Mouse (Mus musculus) gastrocnemius, adult 2 months (tissue): ENCODE data around the gene Gm128. TPM values are rescaled to one million over a fixed set of nuclear protein-coding genes. Genes with fewer than 3 reads are reported as not detected.
"Not testable (repeated sequence)": the region's sequence is repeated elsewhere in the genome, so short reads cannot be mapped to it uniquely, and the experiment has no call there.

ENCODE experiments used
- DNase-seq: peaks from one replicate; pipeline ENCODE4 v3.0.0; 2022
- H3K27ac ChIP-seq: fragments of 200-600 bp; 2 replicates; pipeline ENCODE4 v1.8.1; 2022; ENCODE audit warnings: mild to moderate bottlenecking
- H3K4me3 ChIP-seq: fragments of 200-600 bp; 2 replicates; pipeline ENCODE4 v1.8.1; 2022; ENCODE audit warnings: mild to moderate bottlenecking, moderate library complexity
- CTCF ChIP-seq: fragments of 200-600 bp; IDR thresholded peaks from 2 replicates; pipeline ENCODE4 v1.8.1; 2022; ENCODE audit warnings: antibody characterized with exemption, mild to moderate bottlenecking, moderate library complexity
- intact Hi-C: fragments of 180-260 bp; cut with DNase I; formaldehyde crosslinking; loops from one replicate; pipeline ENCODE4 v1.15.1; 2025
- total RNA-seq, 2 experiments: library from RNA; stranded (reverse); gene quantifications; 2 replicates each; pipeline ENCODE4 v1.2.3; 2021

Gene Gm128
- total RNA-seq, 2 experiments from 2014 or later, result 0.11 TPM; not detected in 1

DNA sequence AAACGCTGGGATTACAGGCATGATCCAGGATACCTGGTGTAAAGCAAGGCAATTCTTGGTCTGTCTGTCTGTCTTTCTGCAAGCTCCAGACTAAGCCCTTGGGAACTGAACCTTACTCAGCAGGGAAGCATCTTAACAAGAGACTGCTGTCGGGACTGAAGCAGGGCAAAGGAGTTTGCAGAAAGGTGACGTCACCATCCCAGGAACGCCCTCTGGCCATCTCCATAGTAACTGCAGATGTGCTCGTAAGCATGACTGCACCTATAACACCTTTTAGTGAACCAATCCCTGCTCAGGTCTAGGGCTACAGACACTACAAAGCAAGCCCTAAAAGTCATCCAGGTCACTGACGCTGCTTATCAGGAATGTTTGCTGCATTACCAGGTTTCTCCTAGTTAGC is 17.1 kb downstream of the Gm128 start:
- Histone ChIP-seq H3K27ac (peak overlapping the region; percentile 99), H3K4me3 (peak overlapping the region; percentile 13)
- peak; percentile 47 for DNase-seq
- no peak for TF ChIP-seq CTCF
- intact Hi-C loops, result no loop called here

DNA sequence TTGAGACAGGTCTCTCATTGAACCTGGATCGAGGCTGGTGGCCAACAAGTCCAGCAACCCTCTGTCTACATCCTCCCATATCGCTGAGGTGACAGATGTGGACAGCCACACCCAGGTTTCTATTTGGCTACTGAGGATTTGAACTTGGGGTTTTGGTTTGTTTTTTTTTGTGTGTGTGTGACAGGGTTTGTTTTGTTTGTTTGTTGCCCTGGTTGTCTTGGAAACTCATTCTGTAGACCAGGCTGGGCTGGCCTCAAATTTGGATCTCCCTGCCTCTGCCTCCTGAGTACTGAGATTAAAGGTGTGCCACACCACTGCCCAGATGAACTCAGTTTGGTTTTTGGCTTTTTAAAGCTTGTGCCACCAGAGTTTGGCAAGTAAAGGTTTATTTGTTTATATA is 18.4 kb downstream of the Gm128 start:
- no peak overlapping the region for H3K4me3 ChIP-seq
- DNase-seq, result no peak
- peak overlapping the region; percentile 99 for H3K27ac ChIP-seq
- TF ChIP-seq CTCF, result no peak
- intact Hi-C loops, result no loop called here

DNA sequence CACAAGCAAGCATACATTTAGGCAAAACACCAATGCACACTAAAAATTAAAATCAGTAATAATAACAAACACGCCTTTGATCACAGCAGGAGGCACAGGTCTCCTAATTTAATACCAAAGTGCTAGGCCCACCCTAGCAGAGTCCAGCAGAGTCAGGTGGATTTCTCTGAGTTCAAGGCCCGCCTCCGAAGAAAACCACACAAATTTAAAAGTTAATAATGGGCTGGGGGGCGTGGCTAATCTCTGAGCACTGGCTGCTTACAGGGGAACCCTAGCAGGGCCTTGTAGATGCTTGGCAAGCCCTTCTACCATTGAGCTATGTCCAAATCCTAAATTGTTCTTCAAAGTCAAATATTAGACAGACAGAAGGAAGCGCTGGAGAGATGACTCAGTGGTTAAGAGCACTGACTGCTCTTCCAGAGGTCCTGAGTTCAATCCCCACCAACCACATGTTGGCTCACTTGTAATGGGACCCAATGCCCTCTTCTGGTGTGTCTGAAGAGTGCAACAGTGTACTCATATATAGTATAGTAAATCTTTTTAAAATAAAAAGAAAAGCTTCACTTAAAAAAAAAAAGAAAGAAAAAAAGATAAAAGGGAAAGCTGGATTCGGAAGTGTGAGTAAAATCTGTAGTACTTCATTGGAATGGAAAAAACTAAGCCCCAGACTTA is 22.8 kb downstream of the Gm128 start:
- Histone ChIP-seq H3K27ac (peak overlapping the region; percentile 99), H3K4me3 (peak overlapping the region; percentile 93)
- TF ChIP-seq CTCF, result no peak
- no peak for DNase-seq
- intact Hi-C loops, result loop anchor here (5.0 kb wide), 2 partner anchors 44 to 56 kb away; partner anchors contain the start of gene Sema6c

DNA sequence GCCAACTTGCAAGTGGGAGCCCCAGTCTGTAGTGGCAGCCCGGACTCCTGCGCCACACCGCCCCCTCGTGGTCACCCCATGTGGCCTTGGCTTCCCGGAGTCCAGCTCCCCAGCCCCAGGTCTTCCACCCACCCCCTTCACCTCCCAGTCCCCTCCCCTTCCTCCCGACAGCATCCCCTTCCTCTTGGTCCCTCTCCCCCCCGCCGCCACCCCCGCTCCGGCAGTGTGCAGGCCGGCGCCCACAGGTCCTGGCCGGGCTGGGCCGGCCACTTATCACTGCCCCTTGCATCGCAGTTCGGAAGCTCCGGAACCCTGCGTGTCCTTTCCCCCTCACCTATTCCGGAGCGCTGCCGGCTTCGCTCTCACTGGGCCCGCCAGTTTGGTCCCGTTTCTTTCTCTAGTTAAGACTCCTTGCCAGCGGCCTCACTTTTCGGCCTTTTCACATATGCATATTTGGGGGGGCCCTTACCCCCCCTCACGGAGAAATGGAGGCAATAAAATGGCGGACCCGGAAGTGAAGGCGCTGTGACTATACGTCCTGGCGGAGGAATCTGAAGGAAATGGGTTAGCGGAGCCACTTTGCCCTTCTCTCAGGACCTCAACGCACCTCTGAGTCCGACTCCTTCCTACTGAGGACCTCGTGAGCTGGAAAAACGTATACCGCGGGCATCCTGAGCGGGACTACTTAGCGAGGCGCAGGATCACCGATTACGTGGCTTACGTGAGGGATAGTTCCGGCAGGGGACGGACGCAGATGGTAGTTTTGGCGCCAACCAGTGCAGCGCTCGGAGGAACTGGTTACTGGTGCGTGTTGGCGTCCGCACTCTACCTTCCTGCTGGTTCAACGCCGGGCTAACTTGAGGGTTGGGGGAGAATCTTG is 23.9 kb downstream of the Gm128 start, which contains the start of gene Gabpb2:
Gabpb2 (minus strand) TSS at position 662 of the 880 bp plus-strand sequence.
- peak; percentile 99; the same call in 1 of the 2 replicates for TF ChIP-seq CTCF
- DNase-seq, result peak; percentile 98
- H3K27ac ChIP-seq, result peak within 1 kb of the TSS; percentile 99
- H3K4me3 ChIP-seq, result peak within 1 kb of the TSS; percentile 93
- intact Hi-C loops, result loop anchor here (2.0 to 5.0 kb wide), 4 partner anchors 45 to 601 kb away; partner anchors contain the start of genes Rprd2, Sema6c and Tnfaip8l2

DNA sequence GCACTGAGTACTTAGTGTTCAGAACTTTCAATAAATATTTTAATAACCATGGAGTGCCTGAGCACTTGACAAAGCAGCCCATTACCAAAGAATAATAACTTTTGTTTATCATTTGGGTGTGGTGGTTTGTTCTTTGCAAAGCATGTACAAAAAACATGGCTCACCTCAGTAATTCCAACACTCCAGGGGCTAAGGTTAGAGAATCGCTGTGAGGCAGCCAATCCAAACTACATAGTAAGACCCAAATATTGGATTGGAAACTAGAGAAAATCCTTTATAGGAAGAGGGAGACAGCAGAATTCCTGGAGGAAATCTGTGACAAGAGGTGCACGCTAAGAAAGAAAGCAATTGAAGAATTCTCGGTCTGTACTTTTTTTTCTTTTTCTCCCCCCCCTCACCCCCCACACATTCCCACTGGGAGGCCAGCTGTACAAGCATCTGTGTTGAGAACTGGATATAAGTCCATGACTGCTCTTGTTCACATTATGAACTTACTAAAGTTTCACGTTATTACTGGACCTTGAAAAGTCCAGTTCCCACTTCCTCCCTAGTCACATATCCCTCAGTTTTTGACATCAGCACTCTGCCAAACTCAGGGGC is 24.6 kb downstream of the Gm128 start:
- DNase-seq, result no peak
- intact Hi-C loops, result loop anchor here (2.0 to 5.0 kb wide), 4 partner anchors 46 to 602 kb away; partner anchors contain the start of genes Rprd2, Sema6c and Tnfaip8l2
- TF ChIP-seq CTCF, result no peak
- peak overlapping the region; percentile 93 for H3K4me3 ChIP-seq
- H3K27ac ChIP-seq, result peak overlapping the region; percentile 99

DNA sequence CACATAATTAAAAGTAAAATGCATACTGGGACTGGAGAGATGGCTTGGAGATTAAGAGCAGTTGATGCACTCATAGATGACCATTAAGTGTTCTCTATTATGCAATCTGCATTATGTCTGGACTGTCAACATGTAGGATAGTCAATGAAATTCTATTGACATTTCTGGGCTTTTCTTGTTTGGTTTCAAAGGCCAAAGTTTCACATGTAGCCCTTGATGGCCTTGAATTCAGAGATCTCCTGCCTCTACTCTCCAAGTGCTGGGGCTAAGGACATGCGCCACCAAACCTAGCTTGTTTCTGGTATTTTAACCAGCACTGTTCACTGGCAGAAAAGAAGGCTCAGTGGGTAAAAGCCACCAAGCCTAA is 27.8 kb downstream of the Gm128 start:
- Histone ChIP-seq H3K4me3 (no peak overlapping the region), H3K27ac (no peak overlapping the region)
- TF ChIP-seq CTCF, result no peak
- DNase-seq, result no peak
- intact Hi-C loops, result no loop called here

DNA sequence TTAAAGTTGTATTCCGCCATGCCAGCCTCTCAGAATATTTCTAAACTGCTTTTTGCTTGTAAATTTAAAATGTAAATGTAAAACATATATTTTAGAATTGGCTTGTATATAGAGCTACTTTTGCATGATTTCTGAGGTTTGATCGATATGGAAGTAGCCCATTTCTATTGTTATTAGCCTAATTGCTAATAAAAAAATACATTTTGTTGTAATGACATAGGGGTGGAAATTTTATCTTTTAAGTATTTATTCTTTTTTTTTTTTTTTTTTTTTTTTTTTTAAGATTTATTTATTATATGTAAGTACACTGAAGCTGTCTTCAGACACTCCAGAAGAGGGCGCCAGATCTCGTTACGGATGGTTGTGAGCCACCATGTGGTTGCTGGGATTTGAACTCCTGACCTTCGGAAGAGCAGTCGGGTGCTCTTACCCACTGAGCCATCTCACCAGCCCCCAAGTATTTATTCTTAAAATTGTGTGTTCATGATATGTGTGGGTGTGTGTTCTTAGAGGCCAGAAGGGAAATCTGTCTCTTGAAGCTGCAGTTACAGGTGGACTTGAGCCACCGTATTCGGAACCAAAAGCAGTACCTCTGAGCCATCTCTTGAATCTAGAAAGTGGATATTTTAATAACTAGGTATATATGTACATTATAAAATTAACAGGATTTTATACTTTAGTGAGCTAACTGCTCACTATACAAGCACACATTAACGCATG is 28.3 kb downstream of the Gm128 start:
- intact Hi-C loops, H3K4me3 ChIP-seq, H3K27ac ChIP-seq, DNase-seq: not testable (repeated sequence)
- peak; percentile 13; the same call in 1 of the 2 replicates for TF ChIP-seq CTCF

DNA sequence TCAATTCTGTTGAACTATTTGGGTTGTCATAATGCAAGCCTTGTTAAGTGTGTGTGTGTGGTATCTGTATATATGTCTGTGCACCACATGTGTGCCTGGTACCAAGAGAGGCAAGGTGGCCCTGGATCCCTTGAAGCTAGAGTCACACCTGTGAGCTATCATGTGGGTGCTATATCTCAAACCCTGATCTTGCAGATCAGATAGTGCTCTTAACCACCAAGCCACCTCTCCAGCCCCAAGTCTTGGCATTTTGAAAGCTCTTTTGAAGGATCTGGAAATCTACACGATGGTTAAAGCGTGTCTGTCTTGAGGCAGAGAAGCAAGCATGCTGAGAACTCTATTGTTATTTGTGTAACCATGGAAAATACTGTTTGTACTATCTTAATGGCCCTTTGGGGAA is 30.8 kb downstream of the Gm128 start:
- H3K27ac ChIP-seq, result 0 out of 2 replicates have a peak overlapping the region, but pooled peaks have one; percentile 9
- no peak for DNase-seq
- TF ChIP-seq CTCF, result no peak
- no peak overlapping the region for H3K4me3 ChIP-seq
- intact Hi-C loops, result no loop called here

DNA sequence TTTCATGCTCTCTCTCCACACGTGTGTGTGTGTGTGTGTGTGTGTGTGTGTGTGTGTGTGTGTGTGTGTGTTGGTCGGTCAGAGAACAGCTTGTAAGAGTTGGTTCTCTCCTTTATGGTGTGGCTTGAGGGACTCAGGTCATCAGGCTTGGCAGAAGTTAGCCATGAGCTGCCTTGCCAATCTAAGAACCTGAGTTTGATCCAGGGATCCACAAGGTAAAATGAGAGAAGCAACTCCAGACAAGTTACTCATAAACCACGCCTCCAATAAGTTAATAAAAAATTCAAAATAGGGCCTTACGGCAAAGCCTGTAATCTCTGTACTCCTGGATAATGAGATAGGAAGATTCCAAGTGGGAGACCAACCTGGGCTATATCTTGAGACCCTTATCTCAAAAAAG is 33.1 kb downstream of the Gm128 start:
- intact Hi-C loops, result no loop called here
- Histone ChIP-seq H3K4me3 (no peak overlapping the region), H3K27ac (no peak overlapping the region)
- TF ChIP-seq CTCF, result no peak
- DNase-seq, result no peak

DNA sequence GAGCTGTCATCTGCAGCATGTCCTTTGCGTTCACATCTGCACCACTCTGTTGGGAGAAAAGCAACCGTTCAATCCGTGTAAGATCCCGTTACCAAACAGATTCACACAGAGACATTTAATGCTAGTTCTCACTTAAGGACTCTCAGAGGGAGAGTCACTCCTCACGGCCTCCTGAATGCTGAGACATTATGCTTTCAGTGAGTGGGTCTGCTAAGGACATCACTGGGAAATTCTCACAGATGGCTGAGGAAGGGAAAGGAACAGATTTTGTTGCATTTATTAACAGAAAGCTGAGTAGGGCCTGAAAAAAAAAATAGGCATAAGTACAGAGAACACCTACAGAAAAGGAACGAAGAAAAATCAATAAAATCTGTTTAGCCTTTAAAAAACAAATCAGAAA is 37.5 kb downstream of the Gm128 start:
- intact Hi-C loops, result no loop called here
- no peak for DNase-seq
- H3K27ac ChIP-seq, result no peak overlapping the region
- no peak overlapping the region for H3K4me3 ChIP-seq
- no peak for TF ChIP-seq CTCF

DNA sequence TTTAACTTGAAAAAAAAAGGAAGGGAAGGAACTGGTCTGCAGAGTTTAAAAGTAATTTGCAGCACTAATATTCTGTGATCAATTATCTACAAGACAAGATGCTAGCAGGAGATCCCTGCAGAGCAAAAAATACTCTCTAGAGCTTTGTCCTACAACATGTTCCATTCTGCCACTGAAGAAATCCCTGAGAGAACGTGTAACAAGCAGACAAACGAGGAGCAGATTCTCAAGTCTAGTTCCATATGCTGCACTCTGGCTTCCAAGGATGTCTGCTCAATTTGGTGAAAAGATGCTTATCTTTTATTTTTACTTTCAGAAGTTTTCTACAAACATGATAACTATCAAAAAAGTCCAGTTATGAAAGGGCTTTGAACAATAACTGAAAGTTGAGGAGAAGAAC is 40.8 kb downstream of the Gm128 start:
- no peak overlapping the region for H3K27ac ChIP-seq
- intact Hi-C loops, result no loop called here
- no peak overlapping the region for H3K4me3 ChIP-seq
- no peak for TF ChIP-seq CTCF
- no peak for DNase-seq

DNA sequence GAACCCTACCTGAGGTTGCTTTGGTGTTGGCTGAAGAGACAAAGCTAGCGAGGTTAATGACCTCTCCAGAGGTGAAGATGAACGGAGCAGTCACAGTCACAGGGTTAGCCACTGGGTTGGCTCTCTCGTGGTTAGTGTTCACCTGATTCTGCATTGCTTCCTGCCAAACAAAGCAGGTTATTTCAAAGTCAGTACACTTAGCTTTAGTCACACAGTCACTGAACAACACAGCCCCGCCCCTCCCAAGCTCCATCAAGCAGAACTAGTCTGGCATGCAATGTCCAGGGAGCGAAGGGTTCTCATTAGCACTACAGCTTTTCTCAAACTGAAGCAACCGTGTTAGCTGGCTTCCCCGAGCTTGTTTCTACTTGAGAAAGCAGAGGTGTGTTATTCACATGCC is 41.3 kb downstream of the Gm128 start:
- TF ChIP-seq CTCF, result no peak

More for the DNA sequence above, 41.3 kb downstream of the Gm128 start:
- intact Hi-C loops, result no loop called here
- H3K27ac ChIP-seq, result no peak overlapping the region
- no peak for DNase-seq
- H3K4me3 ChIP-seq, result no peak overlapping the region
